ENCODE assay signal across 9 mouse cellular contexts in genomic region chr10:80324120-80325037, GRCm38 (mm10). TPM values are rescaled to one million over a fixed set of nuclear protein-coding genes. Genes with fewer than 3 reads are reported as not detected.
DNase-seq lines count a peak whose midpoint lies in the region; ATAC-seq and TF ChIP-seq lines count a peak whose summit lies in the region.
"Had no signal": no experiment of that assay in that cellular context is flagged by ENCODE, and none has a peak within 500 bp of the region (broad histone marks: within the 10 kb centered on the region; RNA-seq: fewer than 3 reads in every experiment).

No protein-coding gene starts in this region.

- ATAC-seq in kidney, postnatal 0 days (replicated peaks; ENCODE audit: low FRiP score, low read depth) = no peak
- ATAC-seq in embryonic facial prominence, embryonic 13.5 days (ENCODE audit: insufficient number of reproducible peaks, insufficient read depth, low FRiP score, low TSS enrichment, low read depth) = no peak
- 0 out of 2 replicates have a peak, but pooled peaks have one; percentile 3 for ATAC-seq in intestine, embryonic 15.5 days
- ATAC-seq in neural tube, embryonic 13.5 days (ENCODE audit: low read depth) = no peak

- H3K4me3 ChIP-seq in kidney, postnatal 0 days (replicated peaks; ENCODE audit: low read depth, low read length) = no peak overlapping the region
- peak overlapping the region; percentile 62 for H3K4me3 ChIP-seq in embryonic facial prominence, embryonic 13.5 days
- peak overlapping the region; percentile 68; the same call in 1 of the 2 replicates for H3K4me3 ChIP-seq in intestine, embryonic 15.5 days (replicated peaks)
- H3K4me3 ChIP-seq in neural tube, embryonic 13.5 days = peak overlapping the region; percentile 42; the same call in 1 of the 2 replicates
- H3K4me3 ChIP-seq in thymus, adult 2 months (ENCODE audit: control insufficient read depth, insufficient read depth, low read length) = no peak overlapping the region

- H3K4me2 ChIP-seq in kidney, postnatal 0 days (ENCODE audit: low read length) = peak overlapping the region; percentile 95
- peak overlapping the region; percentile 98 for H3K4me2 ChIP-seq in embryonic facial prominence, embryonic 13.5 days
- H3K4me2 ChIP-seq in intestine, embryonic 15.5 days (replicated peaks) = peak overlapping the region; percentile 97
- H3K4me2 ChIP-seq in neural tube, embryonic 13.5 days = peak overlapping the region; percentile 83

- WGBS in kidney, postnatal 0 days = 78% methylated on average over 17 of the region's 17 CpGs
- 77% methylated on average over 17 of the region's 17 CpGs for whole genome bisulfite sequencing in embryonic facial prominence, embryonic 13.5 days
- WGBS in intestine, embryonic 15.5 days = 73% methylated on average over 17 of the region's 17 CpGs
- 76% methylated on average over 17 of the region's 17 CpGs for WGBS in neural tube, embryonic 13.5 days
- 87% methylated on average over 17 of the region's 17 CpGs for WGBS in thymus, adult 2 months

- H3K4me1 ChIP-seq in kidney, postnatal 0 days (replicated peaks; ENCODE audit: insufficient read depth, low read length) = peaks cover 16% of the 10 kb centered on the region
- peaks cover 33% of the 10 kb centered on the region for H3K4me1 ChIP-seq in embryonic facial prominence, embryonic 13.5 days
- peaks cover 43% of the 10 kb centered on the region for H3K4me1 ChIP-seq in intestine, embryonic 15.5 days (replicated peaks)
- H3K4me1 ChIP-seq in neural tube, embryonic 13.5 days (replicated peaks) = peaks cover 30% of the 10 kb centered on the region
- peaks cover 34% of the 10 kb centered on the region for H3K4me1 ChIP-seq in thymus, adult 2 months (replicated peaks; ENCODE audit: control insufficient read depth, insufficient read depth, low read length)

- no peak for TF ChIP-seq POLR2A in thymus, adult 2 months (IDR thresholded peaks at IDR 0.05; ENCODE audit: control insufficient read depth, extremely low read depth, insufficient read depth, low read length, poor library complexity)

- peak overlapping the region; percentile 43; the same call in 1 of the 2 replicates for H3K27ac ChIP-seq in kidney, postnatal 0 days
- H3K27ac ChIP-seq in embryonic facial prominence, embryonic 13.5 days = no peak overlapping the region
- 0 out of 2 replicates have a peak overlapping the region, but pooled peaks have one; percentile 72 for H3K27ac ChIP-seq in intestine, embryonic 15.5 days
- H3K27ac ChIP-seq in neural tube, embryonic 13.5 days (replicated peaks) = no peak overlapping the region
- H3K27ac ChIP-seq in thymus, adult 2 months (ENCODE audit: control insufficient read depth, insufficient read depth, low read length) = no peak overlapping the region

- H3K9ac ChIP-seq in kidney, postnatal 0 days (ENCODE audit: low read depth, low read length) = peak overlapping the region; percentile 63; the same call in 1 of the 2 replicates
- no peak overlapping the region for H3K9ac ChIP-seq in embryonic facial prominence, embryonic 13.5 days
- H3K9ac ChIP-seq in intestine, embryonic 15.5 days = peak overlapping the region; percentile 51; the same call in 1 of the 2 replicates
- H3K9ac ChIP-seq in neural tube, embryonic 13.5 days = no peak overlapping the region; the same call in 1 of the 2 replicates

- no peaks in the 10 kb centered on the region for H3K9me3 ChIP-seq in kidney, postnatal 0 days (replicated peaks; ENCODE audit: low read length)
- no peaks in the 10 kb centered on the region for H3K9me3 ChIP-seq in embryonic facial prominence, embryonic 13.5 days
- no peaks in the 10 kb centered on the region for H3K9me3 ChIP-seq in intestine, embryonic 15.5 days
- H3K9me3 ChIP-seq in neural tube, embryonic 13.5 days = no peaks in the 10 kb centered on the region

- TF ChIP-seq CTCF in kidney, postnatal 0 days (IDR thresholded peaks at IDR 0.05; ENCODE audit: low read depth) = no peak
- no peak for TF ChIP-seq CTCF in thymus, adult 2 months (IDR thresholded peaks at IDR 0.05; ENCODE audit: borderline replicate concordance, control insufficient read depth, extremely low read depth, insufficient read depth, low read length, poor library complexity)

- no peaks in the 10 kb centered on the region for H3K36me3 ChIP-seq in kidney, postnatal 0 days (ENCODE audit: insufficient read depth, low read length)
- no peaks in the 10 kb centered on the region for H3K36me3 ChIP-seq in embryonic facial prominence, embryonic 13.5 days
- H3K36me3 ChIP-seq in intestine, embryonic 15.5 days = no peaks in the 10 kb centered on the region
- H3K36me3 ChIP-seq in neural tube, embryonic 13.5 days = no peaks in the 10 kb centered on the region
- H3K36me3 ChIP-seq in thymus, adult 2 months (ENCODE audit: control insufficient read depth, insufficient read depth, low read length) = no peaks in the 10 kb centered on the region

- H3K27me3 ChIP-seq in kidney, postnatal 0 days (ENCODE audit: insufficient read depth, low read length) = no peaks in the 10 kb centered on the region
- H3K27me3 ChIP-seq in embryonic facial prominence, embryonic 13.5 days = 0 out of 2 replicates have a peak, but pooled peaks cover 4% of the 10 kb centered on the region
- H3K27me3 ChIP-seq in intestine, embryonic 15.5 days (replicated peaks) = no peaks in the 10 kb centered on the region
- H3K27me3 ChIP-seq in neural tube, embryonic 13.5 days = peaks cover 15% of the 10 kb centered on the region; the same call in 1 of the 2 replicates
- no peaks in the 10 kb centered on the region for H3K27me3 ChIP-seq in thymus, adult 2 months (ENCODE audit: control insufficient read depth, insufficient read depth, low read length)

- no peak for DNase-seq in kidney, postnatal 0 days (ENCODE audit: low spot score)
- no peak for DNase-seq in kidney, postnatal 25 days
- DNase-seq in embryo, embryonic 10 days (ENCODE audit: low spot score) = no peak
- no peak for DNase-seq in thymus, adult 2 months
- DNase-seq in layer of hippocampus, postnatal 36 days = no peak

RNA-seq across cellular contexts. Expression of gene 2310011J03Rik, which starts 4.0 kb away (rescaled TPM):
- polyA plus RNA-seq in kidney, postnatal 0 days (2015; fragmentation: Nextera tagmentation; extraction: Ambion mirVana) = 52.2 and 53.6 TPM in 2 replicates
- 49.3 and 57.9 TPM in 2 replicates for polyA plus RNA-seq in embryonic facial prominence, embryonic 13.5 days (2015; fragmentation: Nextera tagmentation; extraction: Ambion mirVana)
- polyA plus RNA-seq in intestine, embryonic 15.5 days (2015; fragmentation: Nextera tagmentation; extraction: Ambion mirVana) = 51.4 and 51.5 TPM in 2 replicates
- polyA plus RNA-seq in neural tube, embryonic 13.5 days (2015; fragmentation: Nextera tagmentation; extraction: Ambion mirVana) = 27.9 and 30.7 TPM in 2 replicates
- 78.9 and 93.8 TPM in 2 replicates for polyA plus RNA-seq in thymus, adult 2 months (2012; rRNA removed)
- 10 to 100 TPM; 22.4 to 23.0 TPM for total RNA-seq in layer of hippocampus, postnatal 36 days (2021)

RNA-seq across cellular contexts. Expression of gene Pcsk4, which starts 4.9 kb away (rescaled TPM):
- 5.4 and 5.9 TPM in 2 replicates for polyA plus RNA-seq in kidney, postnatal 0 days (2015; fragmentation: Nextera tagmentation; extraction: Ambion mirVana)
- polyA plus RNA-seq in embryonic facial prominence, embryonic 13.5 days (2015; fragmentation: Nextera tagmentation; extraction: Ambion mirVana) = 4.4 and 4.9 TPM in 2 replicates
- 8.1 and 8.8 TPM in 2 replicates for polyA plus RNA-seq in intestine, embryonic 15.5 days (2015; fragmentation: Nextera tagmentation; extraction: Ambion mirVana)
- polyA plus RNA-seq in neural tube, embryonic 13.5 days (2015; fragmentation: Nextera tagmentation; extraction: Ambion mirVana) = 2.9 and 3.6 TPM in 2 replicates
- polyA plus RNA-seq in thymus, adult 2 months (2012; rRNA removed) = 11.7 and 14.1 TPM in 2 replicates
- total RNA-seq in layer of hippocampus, postnatal 36 days (2021) = 1 to 10 TPM; 2.2 to 2.6 TPM

RNA-seq across cellular contexts. Expression of gene Reep6, which starts 5.4 kb away (rescaled TPM):
- 11.7 and 12.1 TPM in 2 replicates for polyA plus RNA-seq in kidney, postnatal 0 days (2015; fragmentation: Nextera tagmentation; extraction: Ambion mirVana)
- polyA plus RNA-seq in embryonic facial prominence, embryonic 13.5 days (2015; fragmentation: Nextera tagmentation; extraction: Ambion mirVana) = 6.0 and 6.3 TPM in 2 replicates
- polyA plus RNA-seq in intestine, embryonic 15.5 days (2015; fragmentation: Nextera tagmentation; extraction: Ambion mirVana) = 132 and 159 TPM in 2 replicates
- 3.3 and 4.5 TPM in 2 replicates for polyA plus RNA-seq in neural tube, embryonic 13.5 days (2015; fragmentation: Nextera tagmentation; extraction: Ambion mirVana)
- polyA plus RNA-seq in thymus, adult 2 months (2012; rRNA removed) = 2.0 and 3.5 TPM in 2 replicates
- total RNA-seq in layer of hippocampus, postnatal 36 days (2021) = 10 to 100 TPM in 1 of 2 experiments, 1 to 10 TPM in 1; 8.6 to 10.3 TPM

RNA-seq across cellular contexts. Expression of gene Adamtsl5, which starts 23.8 kb away (rescaled TPM):
- 3.0 and 3.2 TPM in 2 replicates for polyA plus RNA-seq in kidney, postnatal 0 days (2015; fragmentation: Nextera tagmentation; extraction: Ambion mirVana)
- 3.2 and 4.3 TPM in 2 replicates for polyA plus RNA-seq in embryonic facial prominence, embryonic 13.5 days (2015; fragmentation: Nextera tagmentation; extraction: Ambion mirVana)
- 19.3 and 20.4 TPM in 2 replicates for polyA plus RNA-seq in intestine, embryonic 15.5 days (2015; fragmentation: Nextera tagmentation; extraction: Ambion mirVana)
- polyA plus RNA-seq in neural tube, embryonic 13.5 days (2015; fragmentation: Nextera tagmentation; extraction: Ambion mirVana) = 1.6 and 1.8 TPM in 2 replicates
- polyA plus RNA-seq in thymus, adult 2 months (2012; rRNA removed) = 4.6 and 9.0 TPM in 2 replicates
- total RNA-seq in layer of hippocampus, postnatal 36 days (2021) = 1 to 10 TPM; 4.9 to 5.2 TPM
- total RNA-seq: granulocyte monocyte progenitor cell, adult 5-6 weeks had no signal

RNA-seq across cellular contexts. Expression of gene Apc2, which starts 28.6 kb away (rescaled TPM):
- polyA plus RNA-seq in kidney, postnatal 0 days (2015; fragmentation: Nextera tagmentation; extraction: Ambion mirVana) = 0.51 and 0.86 TPM in 2 replicates
- 9.3 and 9.4 TPM in 2 replicates for polyA plus RNA-seq in embryonic facial prominence, embryonic 13.5 days (2015; fragmentation: Nextera tagmentation; extraction: Ambion mirVana)
- polyA plus RNA-seq in intestine, embryonic 15.5 days (2015; fragmentation: Nextera tagmentation; extraction: Ambion mirVana) = 4.9 and 6.5 TPM in 2 replicates
- 153 and 156 TPM in 2 replicates for polyA plus RNA-seq in neural tube, embryonic 13.5 days (2015; fragmentation: Nextera tagmentation; extraction: Ambion mirVana)
- polyA plus RNA-seq in thymus, adult 2 months (2012; rRNA removed) = 0.40 and 0.57 TPM in 2 replicates
- 10 to 100 TPM; 98.3 to 98.4 TPM for total RNA-seq in layer of hippocampus, postnatal 36 days (2021)
- total RNA-seq: granulocyte monocyte progenitor cell, adult 5-6 weeks had no signal

Comparison
In these comparisons a context has a peak if more than half of its experiments do, and no peak if none do; other contexts are left out.
1. H3K27ac ChIP-seq: peak in kidney, postnatal 0 days (single experiment) and intestine, embryonic 15.5 days (single experiment); none in embryonic facial prominence, embryonic 13.5 days (single experiment), neural tube, embryonic 13.5 days (single experiment) and thymus, adult 2 months (single experiment).
2. H3K4me3 ChIP-seq: peak in embryonic facial prominence, embryonic 13.5 days (single experiment), intestine, embryonic 15.5 days (single experiment) and neural tube, embryonic 13.5 days (single experiment); none in kidney, postnatal 0 days (single experiment) and thymus, adult 2 months (single experiment).
3. H3K9ac ChIP-seq: peak in kidney, postnatal 0 days (single experiment) and intestine, embryonic 15.5 days (single experiment); none in embryonic facial prominence, embryonic 13.5 days (single experiment) and neural tube, embryonic 13.5 days (single experiment).
4. RNA of gene Reep6, which starts 5.4 kb away (polyA plus RNA-seq): 132 to 159 TPM in intestine, embryonic 15.5 days; 11.7 to 12.1 TPM in kidney, postnatal 0 days, 6.0 to 6.3 TPM in embryonic facial prominence, embryonic 13.5 days, 3.3 to 4.5 TPM in neural tube, embryonic 13.5 days and 2.0 to 3.5 TPM in thymus, adult 2 months; every median in the first group is over 10 times any median in the second.
5. Peak in every context shown above with its lines, with median percentiles within 50 percentile points of each other: H3K4me2 ChIP-seq.